Mouse (Mus musculus): ENCODE measurements around the gene Gm6592. TPM values are rescaled to one million over a fixed set of nuclear protein-coding genes. Genes with fewer than 3 reads are reported as not detected.

Gene Gm6592
- not detected in 2 replicates for polyA plus RNA-seq (2012; ENCODE audit: low replicate concordance)

DNA sequence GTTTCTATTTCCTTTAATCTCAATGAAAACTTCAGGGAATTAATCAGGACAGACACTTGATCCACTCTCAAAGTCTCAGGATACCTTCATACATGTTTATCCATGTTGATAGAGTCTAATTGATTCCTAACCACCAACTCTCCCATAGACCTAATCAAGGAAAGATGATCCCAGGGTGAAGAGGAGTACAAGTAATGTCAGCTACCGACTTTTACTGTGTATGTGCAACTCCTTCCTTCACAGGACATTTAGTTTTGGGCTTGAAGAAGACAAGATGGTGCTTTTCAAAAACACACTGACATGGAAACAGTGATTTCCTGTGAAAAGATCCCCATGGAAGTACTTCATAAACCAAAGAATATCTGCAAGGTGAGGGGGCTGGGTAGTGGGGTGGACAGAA, at the start of gene Gm6592:
Gm6592 (plus strand) TSS at position 301 of the 400 bp plus-strand sequence.

GRCm38 (mm10) chrX:8803391-8803790, 40.4 kb upstream of the Gm6592 start, which contains the start of gene Ssxb5:
Gene Ssxb5, plus strand, starts transcription at chrX:8803691.

DNA sequence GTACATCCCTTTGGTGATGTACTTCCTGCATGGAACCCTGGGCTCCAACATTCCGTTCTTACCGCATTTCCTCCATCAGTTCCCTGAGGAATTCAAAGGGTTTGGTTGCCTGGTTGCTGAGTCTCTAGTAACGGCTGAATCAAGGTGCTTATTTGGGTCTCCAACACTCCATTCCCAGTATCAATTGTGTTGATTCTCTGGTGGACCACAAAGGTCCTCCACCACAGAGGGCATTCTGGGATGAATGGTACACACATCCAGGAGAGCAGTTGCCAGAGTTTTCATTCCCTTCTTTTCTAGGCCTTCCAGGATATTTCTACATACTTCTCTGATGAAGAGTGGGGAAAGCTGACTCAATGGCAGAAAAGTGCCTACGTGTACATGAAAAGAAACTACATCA, 30.2 kb downstream of the Gm6592 start, which contains the start of gene Gm5751:
Gm5751 (plus strand) TSS at position 301 of the 400 bp plus-strand sequence.

GRCm38 (mm10) chrX:8892343-8893155, 48.8 kb downstream of the Gm6592 start, which contains the start of gene B630019K06Rik:
Gene B630019K06Rik, plus strand, starts transcription at chrX:8892382.

Other genes starting within 250 kb of the Gm6592 start
- gene Ssxb8, start 153.2 kb upstream of the Gm6592 start, polyA plus RNA-seq (2012; ENCODE audit: low replicate concordance) = not detected in 2 replicates
- gene Ssx9, start 95.6 kb upstream of the Gm6592 start, polyA plus RNA-seq (2012; ENCODE audit: low replicate concordance) = not detected in 2 replicates
- not detected in 2 replicates for gene Ssxb5, start 40.3 kb upstream of the Gm6592 start, polyA plus RNA-seq (2012; ENCODE audit: low replicate concordance)
- gene Gm5751, start 30.3 kb downstream of the Gm6592 start, polyA plus RNA-seq (2012; ENCODE audit: low replicate concordance) = not detected in 2 replicates
- gene B630019K06Rik, start 48.4 kb downstream of the Gm6592 start, polyA plus RNA-seq (2012; ENCODE audit: low replicate concordance) = 3.0 and 6.9 TPM in 2 replicates
- gene Fthl17b, start 119.0 kb downstream of the Gm6592 start, polyA plus RNA-seq (2012; ENCODE audit: low replicate concordance) = not detected in 2 replicates
- gene Fthl17c, start 132.6 kb downstream of the Gm6592 start, polyA plus RNA-seq (2012; ENCODE audit: low replicate concordance) = not detected in 2 replicates
- gene Fthl17d, start 142.8 kb downstream of the Gm6592 start, polyA plus RNA-seq (2012; ENCODE audit: low replicate concordance) = not detected in 2 replicates
- not detected in 2 replicates for gene Fthl17e, start 189.5 kb downstream of the Gm6592 start, polyA plus RNA-seq (2012; ENCODE audit: low replicate concordance)
- not detected in 2 replicates for gene Fthl17f, start 219.0 kb downstream of the Gm6592 start, polyA plus RNA-seq (2012; ENCODE audit: low replicate concordance)